Mouse (Mus musculus) hematopoietic stem cell, adult 5-6 weeks (primary cell): ENCODE results near the gene Gm26620. TPM values are rescaled to one million over a fixed set of nuclear protein-coding genes. Genes with fewer than 3 reads are reported as not detected.

ENCODE experiments used
- ATAC-seq, 2 experiments: fragments of 125-278 bp in 1 of 2; replicated peaks in 1 of 2; 2 replicates each; pipeline ENCODE4 v1.8.0; 2016 to 2017; ENCODE audit warnings: inconsistent platforms in 2 of 2, mild to moderate bottlenecking in 2 of 2, moderate number of reproducible peaks in 2 of 2, low read depth in 1 of 2, moderate TSS enrichment in 1 of 2; ENCODE audit not compliant: low FRiP score in 2 of 2, poor library complexity in 2 of 2, severe bottlenecking in 2 of 2, insufficient read depth in 1 of 2, low TSS enrichment in 1 of 2
- total RNA-seq: library from RNA; stranded (forward); fragments of 172-1452, 232-1000 nt; gene quantifications from 2 replicates; pipeline ENCODE4 v1.2.3, GENCODE M21; 2017

Gm26620 gene
- total RNA-seq, 1 experiment from 2014 or later, result not detected

DNA sequence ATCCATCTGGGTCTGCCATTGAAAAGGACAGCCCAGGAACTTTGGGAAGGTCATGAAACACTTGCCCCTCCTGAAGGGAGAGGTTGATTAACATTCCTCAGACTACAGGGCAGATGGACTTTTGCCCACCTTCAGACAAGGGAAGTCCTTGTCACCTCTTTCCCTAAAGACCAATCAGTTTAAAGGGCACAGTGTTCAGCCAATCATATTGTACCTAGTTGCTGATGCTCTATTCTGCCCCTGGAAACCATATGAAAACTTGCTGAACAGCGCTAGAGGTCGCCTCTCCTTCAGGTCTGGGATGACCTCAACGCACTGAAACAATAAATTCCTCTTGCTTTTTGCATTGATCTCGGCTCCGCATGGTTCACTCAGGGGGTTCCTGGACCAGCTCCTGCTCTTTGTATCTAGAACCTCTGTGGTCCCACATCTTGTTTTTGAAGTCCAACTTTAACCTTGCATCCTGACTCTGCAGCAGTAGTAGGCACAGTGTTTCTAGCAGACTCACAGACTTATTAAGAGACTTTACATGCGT, 48.6 kb downstream of the Gm26620 start:
- ATAC-seq, result no peak

DNA sequence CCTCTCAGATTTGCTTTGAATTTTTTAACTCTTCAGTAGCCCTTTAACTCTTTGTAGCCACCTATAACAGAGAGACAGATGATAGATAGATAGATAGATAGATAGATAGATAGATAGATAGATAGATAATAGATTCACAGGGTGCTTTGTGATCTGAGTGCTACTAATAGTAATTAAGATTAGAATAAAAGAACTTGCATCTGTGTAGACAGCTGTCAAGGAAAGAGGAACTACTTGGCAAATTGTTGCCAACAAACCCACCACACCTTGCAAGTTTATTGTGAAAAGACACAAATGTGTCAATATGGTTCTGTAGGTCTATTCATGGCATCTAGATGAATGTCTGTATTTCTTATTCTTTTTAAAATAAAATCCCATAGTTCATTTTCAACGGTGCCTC, 49.1 kb downstream of the Gm26620 start:
- ATAC-seq, result no peak; a peak in 1 of 4 replicates

DNA sequence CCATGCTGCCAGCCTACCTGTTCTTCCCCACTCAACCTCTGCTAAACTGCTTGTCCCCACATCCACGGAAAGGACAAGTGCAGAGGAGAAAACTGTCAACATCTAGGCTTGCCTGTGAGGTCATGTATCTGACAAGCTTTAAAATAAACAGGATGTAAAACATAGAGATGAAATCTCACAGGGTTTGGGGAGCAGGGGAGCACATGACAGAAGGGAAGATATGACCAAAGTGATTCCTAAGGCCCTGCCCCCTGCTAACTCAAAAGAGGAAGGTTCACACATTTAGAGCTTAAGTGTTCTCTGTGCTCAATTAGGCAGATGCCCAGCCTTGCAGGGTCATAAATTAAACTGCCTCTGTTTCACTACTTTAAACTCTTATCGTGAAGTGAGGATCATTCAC, 49.5 kb downstream of the Gm26620 start:
- ATAC-seq, result peak; percentile 77 to 90

Other genes starting within 250 kb of the Gm26620 start
- gene Olfml2b, start 240.5 kb upstream of the Gm26620 start, total RNA-seq, result 3.0 and 5.3 TPM in 2 replicates
- 25.2 and 26.2 TPM in 2 replicates for gene Atf6, start 17.3 kb upstream of the Gm26620 start, total RNA-seq
- 10.8 and 18.7 TPM in 2 replicates for gene Dusp12, start 475 bp downstream of the Gm26620 start, total RNA-seq
- not detected in 2 replicates for gene Fcrlb, start 27.9 kb downstream of the Gm26620 start, total RNA-seq
- gene Fcrla, start 42.5 kb downstream of the Gm26620 start, total RNA-seq, result 0.65 and 1.1 TPM in 2 replicates
- gene Fcgr2b, start 91.5 kb downstream of the Gm26620 start, total RNA-seq, result 18.5 and 26.0 TPM in 2 replicates
- gene Fcgr4, start 133.9 kb downstream of the Gm26620 start, total RNA-seq, result 1.1 and 6.9 TPM in 2 replicates
- gene Fcgr3, start 179.9 kb downstream of the Gm26620 start, total RNA-seq, result 30.2 and 49.4 TPM in 2 replicates
- gene Cfap126, start 228.9 kb downstream of the Gm26620 start, total RNA-seq, result 2.4 and 3.3 TPM in 2 replicates